Mouse (Mus musculus): ENCODE measurements at regions not wholly inside any gene's neighbourhood (a gene's known extent, or its start where the extent isn't known, plus 50 kb on each side); places are given as distances from the start of the nearest gene placed in this dataset.

DNA sequence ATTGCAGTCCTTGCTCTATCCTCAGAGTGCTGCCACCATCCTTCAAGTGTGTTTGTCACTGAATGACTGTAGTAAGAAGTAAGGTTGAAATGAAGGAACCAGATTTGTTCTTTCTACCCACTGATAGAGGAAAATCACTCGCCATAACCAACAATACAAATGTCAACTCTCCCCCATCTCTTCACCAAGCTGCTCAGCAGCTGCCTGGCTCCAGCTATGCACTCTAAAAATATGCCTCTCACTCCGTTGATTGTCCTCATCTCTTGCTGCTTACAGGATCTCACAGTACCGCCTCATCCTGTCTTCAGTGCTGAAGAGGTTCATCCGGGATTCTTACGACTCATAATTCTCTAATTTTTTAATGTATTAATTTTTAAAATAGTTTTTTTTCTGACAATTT, 63.2 kb upstream of the Itprid2 start:
- TF ChIP-seq CTCF (IDR thresholded peaks at IDR 0.05; ENCODE audit: borderline replicate concordance, insufficient read depth, low read depth, low read length) (no peak), POLR2A (IDR thresholded peaks at IDR 0.05; ENCODE audit: borderline replicate concordance, insufficient read depth, low read length) (no peak)
